Mouse (Mus musculus): ENCODE measurements around the gene Ets2.

DNA sequence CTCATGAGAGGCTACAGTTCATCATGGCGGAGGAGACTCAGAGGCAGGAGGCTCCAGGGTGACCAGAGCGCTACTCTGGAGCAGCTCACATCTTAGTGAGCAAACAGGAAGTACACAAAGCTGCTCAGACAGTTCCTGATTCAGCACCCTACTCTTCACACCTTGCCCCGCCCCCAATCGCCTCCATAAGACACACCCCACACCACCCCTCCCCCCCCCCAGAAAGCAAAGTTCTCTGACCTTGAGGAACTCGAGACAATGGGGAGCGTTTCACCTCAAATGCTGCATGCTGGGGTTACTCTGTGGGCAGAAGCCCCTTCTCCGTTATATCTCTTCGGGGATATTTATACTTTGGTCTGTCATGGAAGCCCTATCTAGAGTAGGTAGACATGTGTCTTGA lies 15.0 kb upstream of the Ets2 start:
- TF ChIP-seq CTCF (IDR thresholded peaks at IDR 0.05; ENCODE audit: insufficient read depth, low read length) (no peak), POLR2A (IDR thresholded peaks at IDR 0.05; ENCODE audit: borderline replicate concordance, extremely low read depth, low read depth, low read length) (no peak)

All from lung, adult 2 months (tissue).